Mouse (Mus musculus): Measurements from ENCODE around the gene Ispd.

DNA sequence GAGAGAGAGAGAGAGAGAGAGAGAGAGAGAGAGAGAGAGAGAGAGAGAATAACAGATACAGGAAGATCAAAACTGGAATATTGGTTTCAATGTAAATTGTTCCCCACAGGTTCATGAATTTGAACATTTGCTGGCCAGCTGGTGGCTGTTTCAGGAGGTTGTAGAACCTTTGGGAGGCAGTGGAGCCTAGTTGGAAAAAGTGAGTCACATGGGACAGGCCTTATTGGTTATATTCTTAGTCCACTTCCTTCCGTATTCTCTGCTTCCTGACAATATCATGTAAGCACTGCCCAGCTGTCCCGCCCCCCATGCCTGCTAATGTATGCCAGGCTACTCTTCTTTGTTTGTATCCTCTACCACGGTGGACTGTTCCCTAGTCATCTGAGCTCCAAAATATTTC lies 344.0 kb downstream of the Ispd start:
- no peak for TF ChIP-seq CTCF (IDR thresholded peaks at IDR 0.05; ENCODE audit: extremely low read depth, insufficient read length, insufficient replicate concordance, low read depth, low read length)
- no peak for TF ChIP-seq POLR2A (IDR thresholded peaks at IDR 0.05; ENCODE audit: low read depth, low read length)
